Mouse (Mus musculus) erythroid progenitor cell, adult 5-6 weeks (primary cell): Measurements from ENCODE around the gene Lars2. TPM values are rescaled to one million over a fixed set of nuclear protein-coding genes. Genes with fewer than 3 reads are reported as not detected.
"Not testable (repeated sequence)": the region's sequence is repeated elsewhere in the genome, so short reads cannot be mapped to it uniquely, and the experiment has no call there.

Experiments
- ATAC-seq: replicated peaks from 2 replicates; pipeline ENCODE4 v1.8.0; 2016; ENCODE audit warnings: moderate number of reproducible peaks, mild to moderate bottlenecking, moderate TSS enrichment, inconsistent platforms; ENCODE audit not compliant: poor library complexity, low FRiP score, severe bottlenecking
- total RNA-seq, 2 experiments: library from RNA; stranded (forward) in 1 of 2; stranded (reverse) in 1 of 2; fragments of 150-400 nt in 1 of 2; fragments of 186-747, 209-891 nt in 1 of 2; gene quantifications; 2 replicates each; pipeline versions ENCODE4 v1.2.3 to v1.2.4; 2015 to 2017; ENCODE audit warnings: low replicate concordance in 2 of 2

Gene Lars2
- total RNA-seq (2015; ENCODE audit: low replicate concordance) (3,425 and 3,901 TPM in 2 replicates), total RNA-seq (2017; ENCODE audit: low replicate concordance) (66.8 and 644 TPM in 2 replicates)

DNA sequence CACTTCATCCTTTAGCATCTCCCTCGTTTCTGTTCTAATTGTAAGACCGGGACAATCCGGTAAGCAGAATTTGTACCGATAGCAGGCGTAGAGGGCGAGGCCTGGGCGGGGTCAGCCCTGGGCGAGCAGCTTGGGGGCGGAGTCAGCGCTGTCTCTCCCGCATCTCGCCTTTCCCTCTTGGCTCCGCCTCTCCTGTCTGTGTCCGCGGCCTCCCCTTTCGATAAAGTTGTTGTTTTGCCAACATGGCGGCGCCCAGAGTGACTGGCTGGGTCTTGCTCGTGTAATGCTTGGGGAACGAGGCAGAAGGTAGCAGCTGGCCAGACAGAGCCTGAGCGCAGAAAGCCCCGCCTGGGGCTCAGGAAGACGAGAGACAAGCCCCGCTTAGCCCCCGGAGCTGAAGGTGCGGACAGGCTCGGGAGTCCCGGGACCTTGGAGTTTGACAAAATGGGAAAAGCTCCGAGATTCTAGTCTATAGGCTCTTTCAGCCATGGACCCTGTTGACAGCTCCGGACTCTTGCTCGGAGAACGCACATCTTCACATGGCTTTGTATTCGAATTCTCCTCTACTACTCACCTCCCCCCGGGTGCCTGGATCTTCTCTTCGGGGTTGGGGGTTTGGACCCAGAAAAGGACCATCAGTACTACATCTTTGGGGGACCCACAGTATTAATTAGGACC is at the start of gene Lars2:
Lars2 (plus strand) TSS at position 220 of the 678 bp plus-strand sequence.
- peak; percentile 98 for ATAC-seq

DNA sequence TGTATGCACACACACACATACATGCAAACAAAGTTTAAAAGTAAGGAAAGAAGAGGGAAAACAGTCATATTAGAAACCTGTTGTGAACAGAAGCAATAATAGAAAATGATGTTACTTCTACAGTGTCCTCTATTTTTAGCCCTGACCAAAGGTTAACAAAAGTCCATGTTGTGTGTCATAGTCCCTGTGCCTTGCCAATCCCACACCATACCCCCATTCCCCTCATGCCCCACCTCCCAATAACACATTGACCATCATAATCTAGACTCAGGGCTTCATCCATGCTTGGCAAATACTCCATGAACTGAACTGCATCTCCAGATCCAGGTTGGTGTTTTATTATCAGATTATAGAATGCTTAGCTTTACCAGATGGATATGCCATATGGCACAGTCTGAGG is 40.6 kb upstream of the Lars2 start:
- no peak for ATAC-seq

DNA sequence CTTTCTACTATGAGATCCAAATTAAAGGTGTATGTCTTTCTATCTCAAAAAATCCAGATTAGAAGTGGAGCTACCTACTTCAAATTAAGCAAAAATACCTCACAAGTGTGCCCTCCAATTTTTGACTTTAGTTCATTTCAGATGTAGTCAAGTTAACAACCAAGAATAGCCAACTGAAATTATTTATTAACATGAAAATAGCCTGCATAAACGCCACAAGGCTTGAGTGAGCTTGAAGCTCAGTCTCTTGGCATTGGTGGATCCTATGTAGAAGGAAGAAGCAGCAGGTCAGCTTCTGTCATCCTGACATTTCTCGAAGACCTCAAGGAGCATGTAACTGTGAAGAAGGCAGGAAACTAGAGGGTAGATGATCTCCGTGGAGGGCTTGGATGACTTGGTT is 38.4 kb upstream of the Lars2 start:
- no peak for ATAC-seq

DNA sequence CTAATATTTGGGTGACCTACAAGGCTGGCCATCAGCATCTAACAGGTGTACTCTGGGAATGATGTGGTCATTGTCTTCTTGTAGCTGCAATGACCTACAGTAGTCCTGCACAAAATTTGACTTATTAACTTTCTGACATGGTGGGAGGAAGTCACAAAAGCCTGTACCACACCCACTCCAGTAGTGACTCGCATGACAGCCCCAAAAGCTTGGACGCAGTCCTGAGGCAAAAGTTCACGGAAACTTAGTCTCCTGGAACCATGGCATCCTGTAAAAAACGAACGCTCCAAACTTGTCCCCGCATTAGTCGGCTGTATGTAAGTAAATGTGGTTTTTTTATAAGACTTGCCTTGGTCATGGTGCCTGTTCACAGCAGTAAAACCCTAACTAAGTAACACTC is 36.9 kb upstream of the Lars2 start:
- ATAC-seq, result no peak

DNA sequence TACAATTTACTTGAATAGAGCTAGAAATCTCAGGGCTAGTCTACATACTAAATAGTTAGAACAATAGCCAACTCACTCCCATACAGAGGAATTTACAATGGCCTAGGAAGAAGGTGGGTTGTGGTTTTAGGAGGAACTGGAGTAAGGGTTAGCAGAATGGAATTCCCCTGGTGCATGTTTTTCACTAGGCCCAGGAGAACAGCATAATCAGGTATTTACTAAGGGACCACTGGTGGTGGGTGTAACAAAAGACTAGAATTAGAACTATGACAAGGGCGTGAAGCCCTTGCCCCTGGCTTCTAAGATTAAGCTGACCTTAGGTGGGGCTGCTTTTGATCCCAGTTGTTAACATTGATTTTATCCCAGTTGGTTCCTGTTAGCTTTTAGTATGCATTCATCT is 36.5 kb upstream of the Lars2 start:
- not testable (repeated sequence) for ATAC-seq

DNA sequence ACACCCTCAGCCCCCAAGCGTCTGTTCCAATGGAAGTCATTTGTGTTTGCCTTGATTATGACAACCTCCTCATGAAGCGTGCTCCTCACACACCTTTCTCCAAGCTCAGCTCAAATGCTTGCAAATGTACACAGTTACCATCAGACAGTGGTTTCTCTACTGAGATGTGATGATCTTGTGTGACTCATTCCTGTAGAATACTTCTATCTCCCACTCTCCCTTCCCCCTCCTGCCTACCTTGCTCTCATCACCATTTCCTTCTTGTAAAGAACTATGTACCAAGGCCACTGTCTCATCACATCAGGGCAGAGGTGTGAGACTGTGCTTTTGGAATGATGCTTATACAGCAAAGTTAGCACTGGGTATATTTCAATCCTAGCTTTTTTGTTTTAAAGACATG is 33.2 kb upstream of the Lars2 start:
- ATAC-seq, result no peak

DNA sequence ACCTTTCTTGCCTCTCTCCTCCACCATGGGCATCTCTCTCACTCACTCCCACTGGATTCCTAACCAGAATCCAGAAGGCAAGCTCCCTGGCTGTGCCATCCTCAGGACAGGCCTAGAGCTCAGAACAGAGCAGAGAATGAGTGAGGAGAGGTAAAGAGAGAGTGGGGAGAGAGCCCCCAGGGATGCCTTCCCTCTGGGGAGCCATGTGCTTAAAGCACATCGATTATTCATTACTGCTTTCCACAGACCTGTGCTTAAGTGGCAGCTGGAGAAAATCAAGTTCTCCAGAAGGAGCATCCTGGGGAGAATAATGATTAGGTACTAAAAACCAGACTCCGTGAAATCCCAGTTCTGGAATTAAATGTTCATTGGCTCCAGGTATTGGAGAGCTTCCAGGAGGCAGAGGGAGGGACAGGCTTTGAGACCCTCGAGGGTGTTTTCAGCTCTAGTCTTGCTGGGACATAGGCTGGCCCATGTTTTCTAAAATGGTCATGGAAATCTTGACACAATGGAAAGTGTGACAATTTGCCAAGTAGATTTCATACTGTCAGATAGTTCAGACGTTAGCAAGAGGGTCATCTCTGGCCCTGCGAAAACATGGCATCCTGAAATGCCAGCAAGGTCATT is 31.6 kb upstream of the Lars2 start:
- no peak for ATAC-seq

DNA sequence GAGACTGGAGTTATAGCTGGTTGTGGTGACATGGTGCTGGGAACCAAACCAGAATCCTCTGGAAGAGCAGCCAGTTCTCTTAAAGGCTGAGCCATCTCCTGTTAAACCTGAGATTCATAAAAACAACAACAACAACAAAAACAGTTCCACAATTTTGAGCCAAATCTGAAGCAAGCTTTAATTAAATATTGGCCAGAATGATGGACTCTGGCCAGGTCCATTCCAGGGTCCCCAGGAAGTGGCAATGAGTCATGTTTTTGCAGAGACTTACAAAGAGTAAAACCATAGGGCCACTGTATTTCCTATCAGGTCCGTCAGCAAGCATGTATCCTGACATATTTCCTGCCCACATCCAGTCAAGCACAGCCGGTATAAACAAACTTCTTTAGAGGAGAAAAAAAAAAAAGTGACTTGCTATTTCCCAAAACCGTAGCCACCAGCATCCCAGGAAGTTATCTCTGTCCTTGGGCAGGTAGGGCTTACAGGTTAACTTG is 27.0 kb upstream of the Lars2 start:
- ATAC-seq, result no peak

DNA sequence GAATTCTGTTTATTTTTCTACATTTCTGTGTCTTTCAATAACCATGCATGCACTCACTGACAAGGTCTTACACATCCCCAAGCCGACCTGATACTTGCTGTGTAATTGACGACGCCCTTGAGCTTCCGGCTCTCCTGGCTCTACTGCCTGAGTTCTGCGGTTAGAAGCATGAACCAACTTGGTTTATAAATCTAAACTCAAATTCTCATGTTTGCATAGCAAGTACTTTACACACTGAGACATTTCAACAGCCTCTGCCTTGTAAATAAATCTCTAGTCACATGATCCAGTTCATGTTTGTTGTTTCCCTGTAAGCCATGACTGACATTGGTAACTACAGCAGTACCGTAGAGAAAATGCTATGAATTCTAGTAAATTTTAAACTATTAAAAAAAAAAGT is 25.5 kb upstream of the Lars2 start:
- ATAC-seq, result no peak

DNA sequence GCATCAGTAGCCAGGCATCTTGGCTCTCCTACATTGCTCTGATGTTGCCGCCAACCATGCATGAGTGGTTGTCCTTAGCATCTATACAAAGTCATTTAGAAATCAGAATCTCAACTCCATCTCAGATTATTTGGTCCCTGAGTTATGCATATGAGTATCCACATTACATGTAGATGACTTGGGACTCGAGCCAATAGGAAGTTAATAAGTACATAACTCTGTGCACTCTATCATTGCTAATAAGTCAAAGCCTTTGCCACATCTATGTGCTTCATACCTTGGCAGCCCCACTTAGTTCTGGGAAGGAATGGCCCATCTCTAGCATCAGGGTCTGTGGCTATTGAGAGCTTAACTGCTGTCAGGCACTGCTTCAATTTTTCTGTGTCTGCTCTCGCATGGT is 23.7 kb upstream of the Lars2 start:
- ATAC-seq, result no peak

DNA sequence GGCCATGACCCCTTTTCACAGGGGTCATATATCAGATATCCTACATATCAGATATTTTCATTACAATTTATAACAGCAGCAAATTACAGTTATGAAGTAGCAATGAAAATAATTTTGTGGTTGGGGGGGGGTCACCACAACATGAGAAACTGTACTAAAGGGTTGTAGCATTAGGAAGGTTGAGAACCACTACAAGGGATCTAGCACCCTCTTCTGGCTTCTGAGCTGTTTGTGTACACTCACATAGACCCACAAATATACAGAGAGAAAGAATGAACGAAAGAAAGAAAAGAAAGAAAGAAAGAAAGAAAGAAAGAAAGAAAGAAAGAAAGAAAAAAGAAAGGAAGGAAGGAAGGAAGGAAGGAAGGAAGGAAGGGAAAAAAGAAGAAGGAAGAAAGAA is 17.4 kb upstream of the Lars2 start:
- ATAC-seq, result not testable (repeated sequence)

DNA sequence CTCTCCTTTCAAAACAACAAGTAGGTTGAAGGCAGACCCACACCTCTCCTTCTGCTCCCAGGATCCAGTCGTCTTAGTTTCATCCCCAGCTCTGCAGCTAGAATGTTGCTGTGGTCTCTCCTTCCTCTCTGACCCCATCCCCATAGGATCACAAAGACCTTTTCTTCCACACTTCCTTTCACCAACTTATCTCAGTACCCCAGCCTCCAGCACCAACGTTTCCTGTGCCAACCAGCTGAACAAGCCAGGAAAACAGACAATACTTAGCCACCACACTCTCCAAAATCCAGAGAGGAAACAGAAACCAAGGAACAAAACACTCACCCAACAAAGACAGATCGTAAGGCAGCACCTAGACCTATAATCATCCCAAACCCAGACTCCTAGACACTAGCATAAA is 6.7 kb upstream of the Lars2 start:
- ATAC-seq, result no peak

DNA sequence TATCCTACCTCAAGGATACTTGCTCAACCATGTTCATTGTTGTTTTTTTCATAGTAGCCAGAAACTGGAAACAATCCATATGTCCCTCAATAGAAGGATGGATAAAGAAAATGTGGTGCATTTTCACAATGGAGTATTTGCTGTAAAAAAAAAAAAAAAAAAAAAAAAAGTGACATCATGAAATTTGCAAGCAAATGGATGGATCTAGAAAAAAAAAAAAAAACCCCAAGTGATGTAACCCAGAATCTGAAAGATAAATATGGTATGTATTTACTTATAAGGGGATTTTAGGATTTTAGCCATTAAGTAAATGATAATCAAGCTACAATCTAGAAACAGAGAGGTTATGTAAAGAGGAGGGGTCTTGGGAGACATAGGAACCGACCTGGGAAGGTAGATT is 1.4 kb upstream of the Lars2 start:
- no peak for ATAC-seq

DNA sequence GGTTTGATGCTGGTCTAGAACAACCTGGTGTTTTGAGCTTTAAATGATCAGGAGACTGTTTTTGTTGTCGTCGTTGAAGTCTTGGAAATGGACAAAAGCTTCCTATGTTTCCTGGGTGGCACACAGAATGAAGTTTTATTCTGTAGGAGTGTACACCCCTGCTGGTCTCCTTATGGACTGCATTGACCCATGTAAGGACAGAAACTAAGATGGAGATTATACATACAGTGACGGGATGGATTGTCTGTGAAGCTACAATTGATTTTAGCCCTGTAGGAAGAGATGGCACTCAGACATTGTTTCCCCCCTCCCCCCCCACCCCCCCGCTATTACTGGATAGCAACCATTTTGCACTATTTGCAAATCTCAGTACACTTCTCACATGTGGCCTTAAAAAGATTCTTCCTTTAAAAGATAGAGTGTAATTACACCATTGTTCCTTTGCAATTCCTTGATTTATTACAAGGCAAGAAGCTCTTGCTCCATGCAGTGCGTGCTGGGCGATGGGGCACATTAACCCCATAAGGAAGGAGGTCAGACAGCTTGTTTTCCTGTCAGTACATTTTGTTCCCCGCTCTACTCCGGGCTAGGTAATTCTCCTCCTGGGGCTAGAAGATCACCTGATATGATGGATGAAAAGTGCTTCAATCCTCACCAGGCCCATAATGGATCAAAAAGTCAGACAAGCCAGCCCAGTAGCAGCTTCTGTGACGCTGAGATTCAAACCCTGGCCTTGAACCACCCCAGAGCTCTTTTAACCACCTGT is 602 bp upstream of the Lars2 start:
- peak; percentile 61 for ATAC-seq

DNA sequence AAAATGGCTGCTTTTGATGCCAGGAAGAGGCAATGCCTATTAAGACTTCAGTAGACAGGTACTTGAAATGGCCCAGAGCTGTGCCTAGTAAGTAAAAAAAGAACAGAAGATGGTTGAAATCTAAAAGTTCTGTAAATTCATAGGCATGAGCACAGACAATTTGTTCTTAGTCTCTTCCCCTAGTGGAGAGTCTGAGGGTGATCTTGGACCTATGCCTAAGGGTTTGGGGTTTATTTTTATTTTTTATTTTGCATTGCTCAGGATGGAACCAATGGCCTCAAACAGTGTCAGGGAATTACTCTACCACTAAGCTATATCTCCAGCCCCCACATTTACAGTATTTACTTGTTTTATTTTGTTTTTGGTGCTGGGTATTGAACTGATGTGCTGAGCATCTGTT is 909 bp downstream of the Lars2 start:
- ATAC-seq, result no peak

DNA sequence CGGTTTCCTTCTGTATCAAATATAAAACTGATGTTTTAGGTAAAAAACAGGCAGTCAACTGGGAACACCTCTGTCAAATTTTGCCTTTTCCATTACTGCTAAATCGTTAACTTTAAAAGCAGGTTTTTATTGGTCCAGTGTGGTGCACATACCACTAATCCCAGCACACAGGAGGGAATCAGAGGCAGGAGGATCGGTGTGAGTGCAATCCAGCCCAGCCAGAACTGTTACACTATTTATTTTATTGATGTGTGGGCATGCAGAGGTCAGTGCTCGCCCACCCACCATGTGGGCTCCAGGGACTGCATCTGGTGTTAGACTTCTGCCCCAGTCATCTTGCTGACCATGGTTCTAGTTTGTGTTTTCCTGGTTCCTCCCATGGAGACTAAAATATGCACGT is 15.7 kb downstream of the Lars2 start:
- no peak for ATAC-seq

DNA sequence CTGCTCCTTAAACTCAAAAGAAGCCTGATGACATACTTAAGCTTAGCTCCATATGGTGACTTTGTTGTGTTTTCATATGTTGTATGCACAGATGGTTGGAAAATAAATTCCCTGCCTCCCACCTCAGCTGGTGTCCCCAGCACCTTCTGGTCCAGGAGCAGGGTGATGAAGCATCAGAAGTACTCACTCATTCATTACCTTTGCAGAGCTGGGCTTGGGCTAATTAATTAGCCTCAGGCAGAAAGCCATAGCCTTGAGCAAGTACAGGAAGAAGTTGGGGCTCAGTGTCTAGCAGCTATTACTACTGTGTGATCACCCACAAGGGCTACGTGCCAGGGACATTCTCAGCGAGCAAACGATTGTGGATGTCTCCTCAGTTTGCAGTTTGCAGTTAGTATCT is 18.0 kb downstream of the Lars2 start:
- no peak for ATAC-seq

DNA sequence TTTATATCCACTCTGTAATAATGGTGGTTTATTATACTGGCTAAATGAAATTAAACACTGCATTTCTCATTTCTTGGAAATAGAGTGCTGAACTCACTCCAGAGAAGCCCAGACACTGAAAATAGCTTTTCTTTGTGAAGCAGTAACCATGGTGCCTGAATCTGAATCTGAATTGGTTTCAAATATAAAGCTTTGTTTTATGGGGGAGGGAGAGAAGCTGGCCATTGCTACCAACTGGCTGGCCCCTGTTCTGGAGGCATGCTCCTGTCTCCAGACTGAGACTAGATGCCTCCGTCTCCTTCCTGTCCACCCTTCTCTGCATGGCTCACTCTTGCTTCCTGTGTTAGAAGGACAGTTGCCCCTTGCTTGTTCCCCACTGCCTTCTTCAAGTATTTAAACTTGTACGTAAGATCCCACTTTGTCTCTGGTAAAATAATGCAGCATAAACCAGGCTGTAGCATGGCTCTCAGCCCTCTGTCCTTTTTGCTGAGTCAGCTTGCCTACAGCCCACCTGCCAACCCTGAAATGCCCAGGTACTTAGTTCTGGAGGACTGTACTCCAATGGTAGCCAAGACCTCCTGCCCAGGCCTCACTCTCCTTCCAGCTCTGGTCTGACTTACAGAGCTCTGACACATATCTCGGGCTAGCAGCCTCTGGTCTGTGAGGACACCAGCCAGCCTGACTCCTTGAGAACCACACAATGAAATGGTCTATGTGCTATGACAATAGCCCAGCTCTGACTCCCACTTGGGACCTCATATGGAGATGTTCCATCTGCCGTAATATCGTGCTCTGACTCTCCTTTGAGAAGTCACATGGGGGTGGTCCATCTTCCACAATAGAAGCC is 18.8 kb downstream of the Lars2 start:
- no peak for ATAC-seq

DNA sequence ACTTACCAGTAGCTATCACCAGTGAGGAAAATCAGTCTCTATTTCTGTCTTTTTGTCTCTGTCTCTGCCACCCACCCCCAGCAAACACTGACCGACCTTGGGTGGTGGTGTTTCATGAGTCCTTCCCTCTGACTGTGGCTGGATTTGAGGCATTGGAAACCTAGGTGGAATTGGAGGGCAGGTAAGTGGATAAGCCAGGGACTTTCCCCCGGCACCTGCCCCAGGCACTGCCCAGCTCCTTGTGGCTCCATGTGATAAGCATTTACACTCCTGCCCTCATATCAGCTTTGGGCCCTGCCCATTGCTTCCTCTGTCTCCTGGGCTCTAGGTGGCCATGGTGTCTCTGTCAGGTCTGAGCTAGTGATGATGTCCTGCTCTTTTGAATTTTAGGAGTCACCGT is 19.6 kb downstream of the Lars2 start:
- ATAC-seq, result peak; percentile 89
